Mouse (Mus musculus): ENCODE results near the gene Polr3a. TPM values are rescaled to one million over a fixed set of nuclear protein-coding genes. Genes with fewer than 3 reads are reported as not detected.
A peak's percentile ranks its signal among the peaks of the same experiment; 100 is the strongest.
"Not testable (repeated sequence)": the region's sequence is repeated elsewhere in the genome, so short reads cannot be mapped to it uniquely, and the experiment has no call there.

Gene Polr3a
- total RNA-seq, 2 experiments from 2014 or later, result 39.0 to 40.9 TPM

- intact Hi-C loops (cut with DNase I), result no loop called here
- peak overlapping the region; percentile 96 for H3K4me3 ChIP-seq
- TF ChIP-seq CTCF (IDR thresholded peaks at IDR 0.05), result no peak
- peak overlapping the region; percentile 88 for H3K27ac ChIP-seq
- peak; percentile 97 for DNase-seq (ENCODE audit: extremely low spot score in 1 of 2, low spot score in 2 of 2)
These were observed 3.8 kb upstream of the Polr3a start for GRCm38 (mm10) chr14:24490468-24491265.

- intact Hi-C loops (cut with DNase I); DNase-seq (ENCODE audit: extremely low spot score in 1 of 2, low spot score in 2 of 2): not testable (repeated sequence)
- H3K4me3 ChIP-seq, result peak overlapping the region; percentile 96; the same call in 1 of the 2 replicates
- peak overlapping the region; percentile 88 for H3K27ac ChIP-seq
These were observed 2.9 kb upstream of the Polr3a start for GRCm38 (mm10) chr14:24489772-24490171.

GRCm38 (mm10) chr14:24486241-24486767 lies 554 bp downstream of the Polr3a start:
- peak overlapping the region; percentile 68; the same call in 1 of the 2 replicates for H3K27ac ChIP-seq
- H3K4me3 ChIP-seq, result peak overlapping the region; percentile 85
- no peak for DNase-seq (ENCODE audit: extremely low spot score in 1 of 2, low spot score in 2 of 2)
- intact Hi-C loops (cut with DNase I), result no loop called here
- TF ChIP-seq CTCF (IDR thresholded peaks at IDR 0.05), result no peak

- intact Hi-C loops (cut with DNase I), result no loop called here
These were observed 18.1 kb downstream of the Polr3a start for GRCm38 (mm10) chr14:24468806-24469205.

GRCm38 (mm10) chr14:24458191-24458590 lies 28.7 kb downstream of the Polr3a start:
- intact Hi-C loops (cut with DNase I), result loop anchor here (10.0 kb wide), 2 partner anchors 153 to 313 kb away; no protein-coding TSS in a partner anchor
- no peak overlapping the region for H3K4me3 ChIP-seq

More at GRCm38 (mm10) chr14:24468806-24469205, 18.1 kb downstream of the Polr3a start:
- no peak for DNase-seq (ENCODE audit: extremely low spot score in 1 of 2, low spot score in 2 of 2)
- no peak overlapping the region for H3K27ac ChIP-seq
- TF ChIP-seq CTCF (IDR thresholded peaks at IDR 0.05), result no peak
- no peak overlapping the region for H3K4me3 ChIP-seq

GRCm38 (mm10) chr14:24443529-24443928 lies 43.3 kb downstream of the Polr3a start:
- not testable (repeated sequence) for DNase-seq (ENCODE audit: extremely low spot score in 1 of 2, low spot score in 2 of 2); H3K27ac ChIP-seq; H3K4me3 ChIP-seq
- intact Hi-C loops (cut with DNase I), result loop anchor here (5.0 kb wide), 1 partner anchor 56 kb away; no protein-coding TSS in a partner anchor

More at GRCm38 (mm10) chr14:24458191-24458590, 28.7 kb downstream of the Polr3a start:
- DNase-seq (ENCODE audit: extremely low spot score in 1 of 2, low spot score in 2 of 2), result no peak
- TF ChIP-seq CTCF (IDR thresholded peaks at IDR 0.05), result no peak
- no peak overlapping the region for H3K27ac ChIP-seq

Other genes with a start within 250 kb of the Polr3a start
- 10 to 100 TPM; 31.6 to 41.9 TPM for gene Dlg5, start 241.1 kb downstream of the Polr3a start, total RNA-seq (2021)
- gene E330034G19Rik, start 193.8 kb downstream of the Polr3a start, total RNA-seq (2021), result not detected
- gene Rps24, start 67 bp upstream of the Polr3a start, total RNA-seq (2021), result 100 to 1,000 TPM; 662 to 734 TPM

All from left cerebral cortex, adult 2 months (tissue).